Mouse (Mus musculus) cerebellum, adult (tissue): ENCODE data around the gene Ctr9.

ENCODE experiments used
- ATAC-seq: cut with Nextera tagmentation; 2 replicates; pipeline ENCODE4 v1.9.2; 2017; ENCODE audit warnings: mild to moderate bottlenecking, moderate library complexity, mixed read lengths; ENCODE audit not compliant: insufficient number of reproducible peaks, low FRiP score, low TSS enrichment

Gene Ctr9

DNA sequence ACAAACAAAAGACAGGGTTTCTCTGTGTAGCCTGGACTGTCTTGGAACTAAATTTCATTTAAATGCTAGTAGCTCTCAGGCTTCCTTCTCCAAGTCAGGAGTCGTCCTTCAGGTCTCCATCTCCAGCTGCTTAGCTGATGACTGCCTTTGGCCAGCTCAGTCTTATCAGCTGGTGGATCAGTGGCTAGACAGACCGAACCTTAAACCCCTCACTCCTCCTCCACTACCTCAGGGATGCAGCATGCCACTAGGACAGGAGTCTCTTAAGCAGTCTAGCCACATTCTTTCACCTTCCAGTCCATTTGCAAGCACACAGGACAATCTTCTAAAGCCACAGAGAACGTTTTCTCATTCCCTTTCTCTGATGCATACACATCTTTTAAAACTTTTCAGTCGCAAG is 3.8 kb upstream of the Ctr9 start:
- no peak for ATAC-seq

DNA sequence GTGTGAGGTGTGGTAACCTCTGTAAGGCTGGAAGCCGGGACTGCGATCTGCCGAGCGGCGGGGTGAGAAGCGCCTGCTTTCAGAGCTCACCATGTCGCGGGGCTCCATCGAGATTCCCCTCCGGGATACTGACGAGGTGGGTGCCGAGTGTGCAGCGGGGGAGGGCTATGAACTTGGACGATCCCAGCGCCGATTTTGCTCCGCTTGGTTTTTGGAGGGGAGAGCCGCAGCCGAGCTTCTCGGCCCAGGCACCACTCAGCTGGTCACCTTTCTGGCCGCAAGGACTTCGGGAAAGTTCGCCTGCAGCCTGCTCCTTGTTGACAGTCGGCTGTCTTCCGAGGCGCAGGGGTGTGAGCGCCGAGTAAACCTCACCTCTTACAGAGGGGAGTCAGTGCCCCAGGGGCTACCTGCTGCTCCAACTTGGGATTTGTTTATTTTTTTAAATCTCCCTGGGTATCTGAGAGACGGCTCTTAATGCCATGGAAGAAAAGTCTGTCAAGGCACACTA is 349 bp downstream of the Ctr9 start:
- ATAC-seq: peak; percentile 55; the same call in 1 of the 2 replicates

DNA sequence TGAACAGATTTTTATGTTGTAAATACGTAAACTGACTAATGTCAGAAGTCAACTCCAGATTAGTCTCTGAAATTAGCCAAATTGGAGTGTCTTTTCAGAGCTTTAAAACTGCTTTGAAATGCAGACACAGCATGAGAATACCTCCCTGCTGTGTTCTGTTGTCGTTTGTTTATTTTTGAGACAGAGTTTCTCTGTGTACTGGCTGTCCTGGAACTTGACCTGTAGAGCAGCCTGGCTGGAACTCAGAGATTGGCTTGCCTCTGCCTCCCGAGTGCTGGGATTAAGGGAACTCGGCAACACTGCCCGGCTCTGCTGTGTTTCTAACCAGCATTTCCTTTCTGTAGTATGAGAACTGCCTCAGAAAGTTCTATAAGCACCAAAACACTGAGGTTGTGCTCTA is 20.2 kb downstream of the Ctr9 start:
- no peak for ATAC-seq

DNA sequence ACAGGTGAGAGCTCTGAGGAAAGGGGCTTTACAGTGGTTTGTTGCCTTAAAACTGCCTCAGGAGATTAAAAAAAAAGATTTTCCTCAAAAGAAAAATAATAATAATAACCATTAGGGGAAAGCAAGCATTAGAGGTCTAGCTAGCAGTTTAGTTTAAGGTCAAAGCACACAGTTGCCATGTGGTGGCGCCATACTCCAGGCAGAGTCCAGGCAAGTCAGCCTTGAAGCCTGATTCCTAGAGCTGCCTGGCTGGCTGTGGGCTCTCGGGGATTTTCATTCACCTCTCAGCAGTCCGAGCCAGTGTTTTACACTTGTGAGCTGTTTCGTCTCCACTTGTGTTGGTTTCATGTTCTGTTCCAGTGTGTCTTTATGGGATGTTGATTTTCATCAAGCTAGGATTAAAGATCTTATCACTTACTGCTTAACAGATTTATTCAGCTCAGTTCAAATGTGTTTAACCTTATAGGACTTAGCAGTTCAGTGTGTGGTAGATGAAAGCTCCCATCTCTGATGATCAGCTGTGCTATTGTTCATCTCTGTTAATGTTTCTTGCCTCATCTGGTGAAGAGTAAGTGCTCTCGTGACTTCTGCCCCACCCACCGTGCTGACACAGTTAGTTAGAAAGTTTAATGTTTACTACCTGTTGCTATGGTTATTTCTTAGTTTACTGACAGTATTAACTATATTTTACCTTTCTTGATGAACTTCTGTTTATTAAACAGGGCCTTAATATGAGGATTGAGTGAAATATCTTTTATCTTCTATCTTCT is 21.1 kb downstream of the Ctr9 start:
- no peak for ATAC-seq

DNA sequence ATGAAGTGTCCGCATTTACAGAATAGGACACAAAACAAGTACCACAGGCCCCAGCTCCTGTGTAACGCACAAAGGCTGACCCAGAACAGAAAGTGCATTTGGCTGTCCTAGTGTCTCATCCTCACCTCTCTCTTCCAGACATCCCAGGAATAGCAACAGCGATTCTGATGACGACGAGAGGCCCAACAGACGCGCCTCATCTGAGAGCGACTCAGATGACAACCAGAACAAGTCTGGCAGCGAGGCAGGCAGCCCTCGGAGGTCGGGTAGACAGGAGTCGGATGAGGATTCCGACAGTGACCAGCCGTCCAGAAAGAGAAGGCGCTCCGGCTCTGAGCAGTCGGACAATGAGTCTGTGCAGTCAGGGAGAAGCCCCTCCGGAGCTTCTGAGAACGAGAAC is 26.5 kb downstream of the Ctr9 start:
- ATAC-seq: no peak

DNA sequence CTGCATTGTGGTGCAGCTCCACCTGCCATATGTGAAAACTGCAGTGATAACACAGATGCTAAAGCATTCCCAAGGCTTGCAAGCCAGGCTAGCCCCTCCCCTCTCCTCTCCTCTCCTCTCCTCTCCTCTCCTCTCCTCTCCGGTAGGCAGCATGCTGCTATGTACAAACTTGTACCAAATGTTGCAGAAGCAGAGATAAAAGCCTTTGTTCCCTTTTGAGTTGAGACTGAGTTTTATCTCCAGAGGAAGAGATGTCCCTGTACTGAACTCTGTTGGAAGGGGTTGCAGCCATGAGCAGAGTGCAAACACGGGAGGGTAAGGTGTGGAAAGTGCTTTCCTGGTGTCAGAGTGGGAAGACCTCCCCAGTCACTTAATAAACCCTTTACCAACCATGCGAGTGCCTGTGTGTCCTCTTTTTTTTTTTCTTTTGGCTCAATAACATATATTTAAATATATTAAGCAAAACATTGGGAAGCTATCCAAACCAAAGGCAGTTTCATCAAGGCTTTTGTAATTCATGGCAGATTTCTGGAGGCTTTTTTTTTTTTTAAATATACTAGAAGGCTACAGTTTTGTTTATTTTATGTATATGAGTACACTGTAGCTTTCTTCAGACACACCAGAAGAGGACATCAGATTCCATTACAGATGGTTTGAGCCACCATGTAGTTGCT is 27.4 kb downstream of the Ctr9 start:
- no peak for ATAC-seq

DNA sequence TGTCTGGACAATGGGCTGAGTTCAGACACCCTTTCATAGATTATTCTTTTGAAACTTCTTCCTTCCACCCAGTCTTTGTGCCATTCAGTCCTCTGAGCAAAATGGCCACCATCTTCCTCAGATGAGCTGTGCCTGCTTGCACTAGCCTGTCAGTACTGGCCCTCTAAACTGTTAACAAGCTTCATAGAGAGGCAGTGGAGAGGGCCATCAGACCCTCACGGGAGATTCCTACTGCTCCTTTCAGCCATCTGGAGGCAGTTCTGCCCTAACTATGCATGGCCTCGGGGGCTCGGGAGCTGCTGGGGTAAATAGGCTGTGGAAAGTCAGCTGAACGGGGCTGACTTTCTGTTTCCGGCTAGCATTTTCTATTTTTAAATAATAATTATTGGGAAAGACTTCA is 30.8 kb downstream of the Ctr9 start:
- ATAC-seq: no peak

DNA sequence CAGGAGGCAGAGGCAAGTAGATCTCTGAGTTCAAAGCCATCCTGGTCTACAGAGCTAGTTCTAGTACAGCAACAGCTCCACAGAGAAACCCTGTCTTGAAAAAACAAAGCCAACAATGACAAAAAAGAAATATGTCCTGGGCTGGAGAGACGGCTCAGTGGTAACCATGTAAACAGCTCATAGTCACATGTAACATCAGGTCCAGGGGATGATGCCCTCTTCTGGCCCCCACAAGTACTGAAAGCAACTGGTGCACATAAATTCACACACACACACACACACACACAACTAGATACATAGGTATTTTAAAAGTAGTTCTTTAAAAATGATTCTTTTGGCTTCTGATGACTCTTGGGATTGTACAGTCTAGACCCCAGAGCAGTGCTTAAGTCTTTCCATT is 34.2 kb downstream of the Ctr9 start:
- no peak for ATAC-seq

DNA sequence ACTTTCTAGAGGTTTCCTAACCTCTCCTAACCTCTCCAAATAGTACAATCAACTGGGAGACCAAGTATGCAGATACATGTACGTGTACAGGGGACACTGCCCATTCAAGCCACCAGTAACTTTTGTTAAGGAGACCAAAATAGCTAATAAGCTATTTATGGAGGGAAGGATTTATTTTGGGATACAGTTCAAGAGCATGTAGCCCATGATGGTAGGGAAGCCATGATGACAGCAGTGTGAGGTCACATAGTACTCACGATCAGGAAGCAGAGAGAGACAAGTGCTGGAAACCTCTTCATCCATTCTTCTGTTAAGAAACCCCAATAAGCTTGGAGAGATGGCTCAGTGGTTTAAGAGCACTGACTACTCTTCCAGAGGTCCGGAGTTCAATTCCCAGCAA is 39.4 kb downstream of the Ctr9 start:
- ATAC-seq: no peak

DNA sequence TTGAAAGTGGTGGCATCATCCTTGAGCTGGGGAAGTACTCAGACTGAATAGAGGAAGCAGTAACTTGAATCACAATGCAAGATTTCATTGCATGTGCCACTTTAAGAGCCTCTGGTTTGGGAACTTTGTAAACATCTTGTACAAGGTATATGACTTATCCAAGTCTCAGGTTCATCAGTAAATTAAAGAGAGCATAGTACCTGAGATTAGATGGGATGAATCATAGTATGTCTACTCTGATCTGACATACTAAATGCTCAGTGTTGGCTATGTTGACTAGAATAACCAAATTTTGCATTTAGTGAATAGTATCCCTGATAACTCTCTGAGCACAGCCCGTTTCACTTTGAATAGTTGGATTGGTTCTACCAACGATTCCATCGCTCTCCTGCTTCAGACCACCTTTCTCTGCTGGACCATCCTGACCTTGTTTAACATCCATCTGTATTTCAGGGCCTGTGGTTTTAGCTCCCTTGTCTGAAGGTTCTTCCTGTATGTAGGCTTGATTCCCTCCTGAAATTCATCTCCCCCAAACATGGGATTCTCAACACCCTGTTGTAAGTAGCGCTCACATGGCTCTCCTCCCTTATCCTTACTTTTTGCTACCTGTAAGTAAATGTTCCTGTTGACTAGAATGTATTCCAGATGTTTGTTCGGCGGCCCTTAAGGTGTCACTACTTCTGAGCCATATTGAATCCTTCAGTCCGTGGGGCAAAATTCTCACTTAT is 40.9 kb downstream of the Ctr9 start:
- ATAC-seq: no peak

DNA sequence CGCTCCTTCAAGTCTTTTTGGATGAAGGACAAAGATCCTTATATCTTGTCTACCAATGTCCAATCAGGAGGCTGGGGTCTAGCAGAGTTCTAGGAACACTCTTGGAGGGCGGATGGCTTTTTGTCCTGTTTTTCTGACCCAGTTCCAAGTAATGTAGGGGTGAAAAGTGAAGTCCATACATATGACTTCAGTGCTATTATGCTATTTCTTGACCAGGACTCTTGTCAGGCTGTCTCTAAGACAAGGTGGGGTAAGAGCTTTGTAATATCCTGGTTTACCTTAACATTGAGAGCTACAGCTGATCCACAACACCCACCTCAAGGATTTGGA is 41.4 kb downstream of the Ctr9 start:
- ATAC-seq: no peak

DNA sequence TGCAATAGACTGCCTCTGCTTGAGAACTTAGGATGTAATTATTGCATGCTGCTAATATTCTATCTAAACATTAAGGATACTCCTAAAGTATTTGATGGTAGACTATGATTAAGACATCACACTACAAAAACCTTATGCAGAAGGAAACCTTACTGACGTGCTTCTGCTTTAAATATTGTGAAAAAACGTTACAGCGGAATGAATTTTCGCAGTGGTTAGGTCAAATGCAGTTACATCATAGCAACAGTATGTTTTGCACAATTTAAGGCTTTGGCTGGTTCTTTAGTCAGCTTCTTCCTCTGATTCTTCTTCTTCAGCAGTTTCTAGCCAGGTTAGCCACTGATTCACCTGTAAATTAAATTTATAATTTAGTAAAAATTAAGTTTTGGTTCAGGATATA is 43.7 kb downstream of the Ctr9 start:
- no peak for ATAC-seq

DNA sequence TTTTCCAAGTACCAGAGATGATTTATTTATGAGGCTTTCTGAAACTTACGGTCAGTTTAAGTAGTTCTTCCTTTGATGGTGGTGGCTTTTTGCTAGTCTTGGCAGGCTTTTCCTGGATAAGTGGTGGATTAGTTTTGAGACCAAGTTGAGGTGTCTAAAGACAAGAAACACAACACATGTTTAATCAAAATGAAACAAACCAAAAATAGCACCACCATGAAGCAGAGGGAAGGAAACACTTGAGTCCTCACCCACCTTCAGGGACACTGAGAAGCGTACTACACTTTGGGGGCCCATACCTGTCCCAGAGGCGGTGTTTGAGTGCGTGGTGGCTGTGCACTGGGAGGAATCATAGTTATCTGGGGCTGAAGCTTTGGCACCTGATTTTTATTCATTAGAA is 46.5 kb downstream of the Ctr9 start:
- ATAC-seq: no peak

DNA sequence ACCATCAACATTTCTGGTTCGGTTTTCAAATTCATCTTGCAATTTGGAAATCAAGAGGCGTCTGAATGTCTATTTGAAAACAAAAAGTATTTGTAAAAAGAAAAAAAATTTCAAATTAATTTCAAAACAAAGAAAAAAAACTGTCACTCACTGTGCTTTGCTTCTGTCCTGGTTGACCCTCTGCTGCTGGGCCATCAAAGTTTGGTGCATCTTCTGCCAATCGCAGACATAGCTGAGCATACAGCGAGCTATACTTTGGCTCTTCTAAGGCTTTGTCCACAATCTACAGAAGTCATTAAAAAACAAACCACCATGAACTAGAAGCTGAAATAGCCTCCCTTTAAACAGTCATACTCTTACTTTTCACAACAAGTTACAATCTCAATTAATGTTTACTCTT is 49.5 kb downstream of the Ctr9 start:
- ATAC-seq: no peak

DNA sequence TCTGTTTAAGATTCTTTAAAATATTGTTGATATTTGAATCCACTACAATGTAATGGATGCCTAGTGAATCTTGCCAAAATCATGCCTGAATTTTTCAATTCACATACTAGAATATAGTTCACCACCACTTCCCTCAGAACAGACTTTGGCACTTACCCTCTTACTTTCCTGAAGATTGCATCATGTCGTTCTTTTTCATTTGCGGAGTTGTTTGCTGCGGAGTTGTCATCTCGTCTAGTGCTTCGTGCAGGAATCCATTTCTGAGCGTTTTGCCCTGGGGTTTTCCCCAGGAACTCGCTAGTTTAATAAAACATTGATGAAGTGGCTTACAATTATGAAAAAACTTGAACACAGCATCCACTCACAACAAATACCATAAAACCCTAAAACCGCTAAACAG is 51.3 kb downstream of the Ctr9 start:
- ATAC-seq: no peak

DNA sequence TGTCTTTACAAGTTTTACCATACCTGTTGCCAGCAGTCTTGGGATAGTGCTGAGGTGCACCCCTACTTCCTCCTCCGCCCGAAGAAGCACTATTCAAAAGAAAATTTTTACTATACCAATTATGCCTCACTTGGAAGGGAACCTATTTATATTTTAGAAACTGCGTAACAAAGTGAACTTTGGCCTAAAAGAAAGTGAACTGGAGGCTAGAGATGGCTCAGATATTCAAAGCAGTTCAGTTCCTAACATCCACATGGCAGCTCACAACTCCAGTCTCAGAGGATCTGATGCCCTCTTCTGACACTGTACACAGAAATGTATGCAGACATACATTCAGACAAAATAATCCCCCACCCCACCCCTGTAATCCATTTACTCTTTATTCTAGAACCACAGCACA is 52.1 kb downstream of the Ctr9 start:
- no peak for ATAC-seq

DNA sequence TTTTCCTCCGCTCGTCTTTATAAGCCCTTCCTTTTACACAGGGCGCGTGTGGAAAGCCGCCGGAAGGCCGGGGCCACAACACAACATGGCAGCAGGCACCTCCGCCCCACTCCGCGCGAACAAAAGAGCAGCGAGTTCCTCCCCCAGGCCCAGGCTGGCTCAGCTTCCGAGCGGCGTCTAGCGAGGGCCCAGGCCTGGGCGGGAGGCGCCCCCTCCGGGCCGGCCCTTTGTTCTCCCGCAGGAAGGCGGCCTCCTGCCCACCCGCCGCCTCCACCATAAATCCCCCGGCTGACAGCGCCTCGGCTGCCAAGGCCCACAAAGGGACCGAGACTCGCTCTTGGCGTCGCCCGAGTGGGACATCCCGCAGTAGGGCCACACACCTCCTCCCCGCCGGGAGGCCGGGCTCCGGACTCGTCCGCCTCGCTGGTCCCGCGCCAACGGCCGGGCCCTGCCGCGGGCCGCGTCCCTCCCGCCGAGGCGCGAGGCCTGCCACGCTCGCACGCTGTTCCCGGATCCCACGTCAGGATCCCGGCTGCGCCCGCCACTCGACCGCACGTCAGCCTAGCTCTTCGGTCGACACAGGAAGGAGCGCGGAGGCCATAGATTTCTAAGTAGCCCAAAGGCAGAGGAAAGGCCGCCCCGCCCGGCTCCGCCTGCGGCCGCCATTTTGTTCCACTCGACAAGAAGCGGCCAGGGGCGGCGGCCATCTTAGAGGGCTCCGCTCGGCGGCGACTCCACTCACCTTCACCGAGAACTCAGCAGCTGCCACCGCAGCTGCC is 53.5 kb downstream of the Ctr9 start:
- ATAC-seq: peak; percentile 54

DNA sequence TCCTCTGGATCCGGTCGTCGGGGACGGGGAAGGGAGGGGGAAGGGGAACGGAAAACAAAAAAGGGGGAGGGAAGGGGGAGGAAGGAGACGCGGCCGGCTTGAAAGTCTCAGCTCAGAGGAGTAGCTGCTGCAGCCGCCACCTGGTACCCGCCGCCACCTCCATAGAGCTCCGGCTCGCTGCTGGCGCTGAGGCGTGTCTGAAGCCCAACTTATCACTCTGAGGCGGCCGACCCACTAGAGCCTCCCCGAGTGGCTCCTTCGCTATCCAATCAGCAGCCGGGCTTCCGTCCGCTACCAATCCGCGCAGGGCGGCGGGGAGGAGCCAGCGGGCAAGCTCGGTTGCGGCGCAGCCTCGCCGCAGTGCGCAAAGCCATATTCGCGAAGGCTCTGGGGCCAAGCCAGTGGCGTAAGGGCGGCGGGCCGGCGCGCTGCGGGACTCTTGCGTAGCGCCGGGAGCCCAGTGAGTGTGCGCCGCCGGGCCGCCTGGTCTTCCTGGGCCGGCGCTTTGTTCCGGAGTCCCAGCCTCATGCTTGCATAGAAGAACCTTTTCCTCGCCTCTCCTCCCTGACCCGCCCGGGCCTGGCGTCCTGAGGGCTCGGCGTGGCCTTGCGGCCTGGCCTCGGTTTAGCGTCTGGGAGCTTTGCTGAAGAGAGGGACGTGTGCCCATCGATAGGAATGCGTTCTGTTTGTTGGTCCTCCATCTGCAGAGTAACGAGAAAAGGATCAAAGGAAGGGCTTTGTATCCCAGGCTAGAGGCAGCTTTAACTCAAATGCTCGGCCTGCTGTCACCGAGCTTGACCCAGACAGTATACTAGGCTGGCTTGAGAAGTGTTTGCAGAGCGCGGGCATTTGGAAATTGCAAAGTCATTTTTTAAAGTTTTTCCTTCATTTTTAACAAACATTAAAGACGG is 54.3 kb downstream of the Ctr9 start, which contains the start of gene Eif4g2:
Eif4g2 (minus strand) TSS at position 209 of the 911 bp plus-strand sequence.
- ATAC-seq: peak; percentile 98

DNA sequence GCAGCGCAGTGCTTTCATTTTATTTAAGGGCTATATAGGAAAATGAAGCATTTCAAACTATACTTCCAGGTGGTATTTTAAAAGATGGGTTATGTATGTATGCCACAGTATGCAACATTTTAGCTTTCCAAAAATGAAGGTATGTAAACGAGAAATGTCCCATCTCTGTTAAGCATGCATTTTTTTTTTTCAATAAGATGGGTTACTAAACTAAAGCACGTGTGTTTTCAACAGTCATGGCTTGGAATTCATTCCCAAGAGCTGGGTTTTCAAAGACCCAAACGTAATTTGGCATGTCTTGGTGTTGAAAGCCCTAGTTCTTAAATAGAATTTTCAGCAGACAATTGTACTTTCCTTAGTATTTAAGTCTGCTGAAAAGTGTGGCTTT is 55.0 kb downstream of the Ctr9 start:
- ATAC-seq: no peak

DNA sequence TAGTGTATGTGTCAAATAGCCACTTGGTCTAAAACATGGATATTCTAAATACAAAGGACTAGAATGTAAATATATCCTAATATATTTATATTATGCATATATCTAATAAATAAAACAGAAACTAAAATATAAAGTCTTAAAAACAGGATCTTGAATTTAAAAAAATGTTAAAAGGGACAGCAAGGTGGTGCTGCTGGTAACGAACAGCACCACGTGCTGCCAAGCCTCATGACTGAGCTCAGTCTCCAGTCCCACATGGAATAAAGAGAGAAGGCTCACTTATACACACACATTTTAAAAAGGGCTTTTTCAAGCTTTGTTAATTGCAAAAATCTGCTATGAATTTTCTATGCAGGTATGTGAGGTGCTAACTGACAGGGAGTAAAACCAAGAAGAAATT is 55.7 kb downstream of the Ctr9 start:
- ATAC-seq: no peak
